Mouse (Mus musculus) ES-Bruce4 (cell line): ENCODE measurements around the gene Arhgef19. TPM values are rescaled to one million over a fixed set of nuclear protein-coding genes. Genes with fewer than 3 reads are reported as not detected.
A peak's percentile ranks its signal among the peaks of the same experiment; 100 is the strongest.

Experiments
- H3K27ac ChIP-seq: 2 replicates; pipeline ENCODE4 v1.5.1; 2012; ENCODE audit warnings: low read length, inconsistent platforms; ENCODE audit not compliant: insufficient read depth
- H3K27me3 ChIP-seq: 2 replicates; pipeline ENCODE4 v1.6.1; 2012; ENCODE audit warnings: mild to moderate bottlenecking, low read length, inconsistent platforms; ENCODE audit not compliant: control insufficient read depth, poor library complexity, insufficient read depth, severe bottlenecking
- H3K36me3 ChIP-seq: 2 replicates; pipeline ENCODE4 v1.6.1; 2012; ENCODE audit warnings: inconsistent platforms, mild to moderate bottlenecking, low read length, moderate library complexity; ENCODE audit not compliant: control insufficient read depth, poor library complexity, insufficient read depth, severe bottlenecking
- H3K4me1 ChIP-seq: one replicate; pipeline ENCODE4 v1.8.1; 2011; ENCODE audit warnings: low read length; ENCODE audit not compliant: control insufficient read depth, insufficient read depth
- H3K4me3 ChIP-seq: 2 replicates; pipeline ENCODE4 v1.5.1; 2011; ENCODE audit warnings: low read depth, mild to moderate bottlenecking, low read length
- H3K9ac ChIP-seq: 2 replicates; pipeline ENCODE4 v1.6.1; 2012; ENCODE audit warnings: low read depth, mild to moderate bottlenecking, inconsistent platforms; ENCODE audit not compliant: poor library complexity, severe bottlenecking
- H3K9me3 ChIP-seq: replicated peaks from 2 replicates; pipeline ENCODE4 v1.6.1; 2012; ENCODE audit warnings: mild to moderate bottlenecking, low read length, inconsistent platforms; ENCODE audit not compliant: control insufficient read depth, poor library complexity, insufficient read depth, severe bottlenecking
- CTCF ChIP-seq: IDR thresholded peaks from one replicate; pipeline ENCODE4 v1.8.1; 2011; ENCODE audit warnings: low read depth, low read length
- EP300 ChIP-seq: IDR thresholded peaks from 2 replicates; pipeline ENCODE4 v1.6.1; 2011; ENCODE audit warnings: low read depth, low read length; ENCODE audit not compliant: insufficient read depth
- POLR2A ChIP-seq: IDR thresholded peaks from one replicate; pipeline ENCODE4 v1.8.1; 2011; ENCODE audit warnings: low read length; ENCODE audit not compliant: insufficient read depth
- polyA plus RNA-seq: library from polyadenylated mRNA; stranded (reverse); fragments of >200 nt; gene quantifications from 2 replicates; pipeline ENCODE4 v1.2.4, GENCODE M21; 2011; ENCODE audit warnings: low read depth; ENCODE audit not compliant: missing spikeins, insufficient read depth, insufficient read length

Arhgef19 gene
- polyA plus RNA-seq, 1 experiment = 8.3 TPM

GRCm38 (mm10) chr4:141282623-141283022 lies 43.3 kb downstream of the Arhgef19 start:
- H3K27ac ChIP-seq = peak overlapping the region; percentile 96
- peaks cover 20% of the 10 kb centered on the region for H3K4me1 ChIP-seq
- H3K27me3 ChIP-seq = no peaks in the 10 kb centered on the region
- no peaks in the 10 kb centered on the region for H3K36me3 ChIP-seq
- TF ChIP-seq POLR2A (no peak), EP300 (peak; percentile 100)
- H3K9ac ChIP-seq = peak overlapping the region; percentile 61
- no peaks in the 10 kb centered on the region for H3K9me3 ChIP-seq
- no peak overlapping the region for H3K4me3 ChIP-seq

GRCm38 (mm10) chr4:141283176-141283878 lies 44.0 kb downstream of the Arhgef19 start:
- Histone ChIP-seq H3K27ac (peak overlapping the region; percentile 96), H3K9ac (peak overlapping the region; percentile 61), H3K4me1 (peaks cover 22% of the 10 kb centered on the region), H3K9me3 (no peaks in the 10 kb centered on the region), H3K27me3 (no peaks in the 10 kb centered on the region), H3K36me3 (no peaks in the 10 kb centered on the region), H3K4me3 (0 out of 2 replicates have a peak overlapping the region, but pooled peaks have one; percentile 2)
- peak; percentile 74; the same call in 1 of the 2 replicates for TF ChIP-seq EP300
- no peak for TF ChIP-seq CTCF

- peak overlapping the region; percentile 61 for H3K9ac ChIP-seq
Measured at GRCm38 (mm10) chr4:141283879-141284411, 44.6 kb downstream of the Arhgef19 start.

GRCm38 (mm10) chr4:141284486-141284885 lies 45.2 kb downstream of the Arhgef19 start:
- H3K4me1 ChIP-seq = peaks cover 24% of the 10 kb centered on the region
- H3K27me3 ChIP-seq = no peaks in the 10 kb centered on the region
- H3K9ac ChIP-seq = peak overlapping the region; percentile 76
- peak overlapping the region; percentile 96 for H3K27ac ChIP-seq
- H3K4me3 ChIP-seq = no peak overlapping the region
- no peaks in the 10 kb centered on the region for H3K36me3 ChIP-seq
- no peaks in the 10 kb centered on the region for H3K9me3 ChIP-seq
- TF ChIP-seq CTCF (no peak), POLR2A (no peak), EP300 (peak; percentile 99)

More at GRCm38 (mm10) chr4:141283879-141284411, 44.6 kb downstream of the Arhgef19 start:
- Histone ChIP-seq H3K4me1 (peaks cover 22% of the 10 kb centered on the region), H3K27me3 (no peaks in the 10 kb centered on the region), H3K27ac (peak overlapping the region; percentile 96), H3K4me3 (peak overlapping the region; percentile 3; the same call in 1 of the 2 replicates), H3K9me3 (no peaks in the 10 kb centered on the region), H3K36me3 (no peaks in the 10 kb centered on the region)
- TF ChIP-seq POLR2A (no peak), CTCF (no peak), EP300 (no peak)

- peak overlapping the region; percentile 64 for H3K4me3 ChIP-seq
- H3K27me3 ChIP-seq = no peaks in the 10 kb centered on the region
- peak overlapping the region; percentile 76 for H3K9ac ChIP-seq
- peak overlapping the region; percentile 96 for H3K27ac ChIP-seq
- peaks cover 28% of the 10 kb centered on the region for H3K4me1 ChIP-seq
- H3K9me3 ChIP-seq = no peaks in the 10 kb centered on the region
- TF ChIP-seq EP300 (peak; percentile 91), POLR2A (no peak)
- H3K36me3 ChIP-seq = no peaks in the 10 kb centered on the region
Measured at GRCm38 (mm10) chr4:141285128-141285527, 45.8 kb downstream of the Arhgef19 start.

GRCm38 (mm10) chr4:141286860-141287517 lies 47.7 kb downstream of the Arhgef19 start:
- H3K9me3 ChIP-seq = no peaks in the 10 kb centered on the region
- H3K4me1 ChIP-seq = peaks cover 26% of the 10 kb centered on the region
- H3K36me3 ChIP-seq = no peaks in the 10 kb centered on the region
- peak overlapping the region; percentile 71 for H3K9ac ChIP-seq
- H3K27ac ChIP-seq = peak overlapping the region; percentile 97
- TF ChIP-seq CTCF (no peak), POLR2A (no peak), EP300 (peak; percentile 98)
- H3K4me3 ChIP-seq = peak overlapping the region; percentile 44
- H3K27me3 ChIP-seq = no peaks in the 10 kb centered on the region
